Mouse (Mus musculus): ENCODE measurements at regions not wholly inside any gene's neighbourhood (a gene's known extent, or its start where the extent isn't known, plus 50 kb on each side); places are given as distances from the start of the nearest gene placed in this dataset.

DNA sequence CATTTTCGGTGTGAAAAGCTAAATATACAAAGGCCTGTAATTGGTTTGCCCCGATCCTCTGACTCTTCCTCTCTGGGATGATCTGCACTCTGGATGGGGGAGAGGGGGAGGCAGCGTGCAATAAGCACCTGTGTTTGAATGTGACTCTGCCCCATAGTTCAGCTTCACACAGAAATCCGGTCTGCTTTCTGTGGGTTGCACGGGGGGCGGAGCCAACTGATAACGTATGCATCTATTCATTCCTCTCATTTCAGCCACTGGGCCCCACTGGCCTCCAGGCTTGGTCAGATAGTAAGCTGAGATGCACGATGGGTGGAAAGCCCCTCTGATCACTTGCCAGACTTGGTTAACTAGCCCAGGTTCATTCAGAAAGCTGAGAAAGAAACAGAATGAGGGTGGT, 250.8 kb downstream of the Bcl11b start:
- ATAC-seq (ENCODE audit: low read depth), result no peak

DNA sequence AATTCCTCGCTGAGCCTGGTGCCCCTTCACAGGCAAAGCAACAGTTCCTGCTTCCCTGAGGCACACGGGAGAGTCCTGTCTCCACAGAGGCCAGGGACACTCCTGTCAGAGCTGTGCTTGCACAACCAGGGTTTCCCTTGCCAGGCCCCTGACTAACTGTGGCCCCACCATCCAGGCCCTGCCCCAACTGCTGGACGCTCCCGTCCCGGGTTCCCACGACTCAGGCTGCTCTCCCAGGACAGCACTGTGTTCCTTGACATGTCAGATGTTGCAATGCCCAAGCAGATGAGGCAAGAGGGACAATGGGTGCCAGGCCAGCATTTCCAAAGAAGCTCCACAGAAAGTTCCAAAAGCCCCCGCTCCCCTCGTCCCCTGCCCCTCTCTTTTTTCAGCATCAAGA, 250.4 kb downstream of the Bcl11b start:
- no peak overlapping the region for H3K4me2 ChIP-seq
- no peak for ATAC-seq (ENCODE audit: low read depth)
- H3K9me3 ChIP-seq (replicated peaks), result no peaks in the 10 kb centered on the region
- H3K9ac ChIP-seq, result no peak overlapping the region
- no peak overlapping the region for H3K27ac ChIP-seq
- no peaks in the 10 kb centered on the region for H3K36me3 ChIP-seq
- no peaks in the 10 kb centered on the region for H3K4me1 ChIP-seq (replicated peaks)
- no peaks in the 10 kb centered on the region for H3K27me3 ChIP-seq
- H3K4me3 ChIP-seq (replicated peaks), result no peak overlapping the region
- no peak for DNase-seq
- WGBS (ENCODE audit: insufficient replicate concordance), result 52% methylated on average over 8 of the region's 8 CpGs

More for the DNA sequence above, 250.8 kb downstream of the Bcl11b start:
- H3K4me3 ChIP-seq (replicated peaks), result no peak overlapping the region
- no peaks in the 10 kb centered on the region for H3K4me1 ChIP-seq (replicated peaks)
- no peaks in the 10 kb centered on the region for H3K36me3 ChIP-seq
- no peak overlapping the region for H3K4me2 ChIP-seq
- WGBS (ENCODE audit: insufficient replicate concordance), result 36% methylated on average over 8 of the region's 8 CpGs
- no peak overlapping the region for H3K9ac ChIP-seq
- no peak overlapping the region for H3K27ac ChIP-seq
- H3K27me3 ChIP-seq, result no peaks in the 10 kb centered on the region
- no peaks in the 10 kb centered on the region for H3K9me3 ChIP-seq (replicated peaks)
- no peak for DNase-seq

DNA sequence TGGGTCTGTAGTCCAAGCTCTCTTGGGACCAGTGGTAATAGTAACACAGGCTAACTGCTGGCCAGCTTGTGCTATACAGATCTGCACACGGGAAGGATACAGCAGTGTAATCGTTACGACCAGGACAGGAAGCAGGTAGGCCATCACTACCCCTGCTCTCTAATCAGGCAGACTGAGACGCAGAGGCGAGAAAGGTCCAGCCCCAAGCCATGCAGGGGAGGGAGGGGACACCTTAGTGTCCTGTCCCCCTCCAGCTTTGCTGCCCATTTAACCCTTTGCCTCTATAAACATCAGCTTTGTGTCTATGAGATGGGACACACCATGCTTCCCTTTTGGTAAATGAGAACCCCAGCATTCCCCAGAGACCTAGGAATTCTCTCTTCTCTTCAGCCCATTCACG, 249.9 kb downstream of the Bcl11b start:
- no peak overlapping the region for H3K4me3 ChIP-seq (replicated peaks)
- 41% methylated on average over 6 of the region's 6 CpGs for WGBS (ENCODE audit: insufficient replicate concordance)
- H3K9ac ChIP-seq, result no peak overlapping the region
- no peak for DNase-seq
- no peaks in the 10 kb centered on the region for H3K27me3 ChIP-seq
- no peak for ATAC-seq (ENCODE audit: low read depth)
- H3K36me3 ChIP-seq, result no peaks in the 10 kb centered on the region
- no peak overlapping the region for H3K27ac ChIP-seq
- no peaks in the 10 kb centered on the region for H3K9me3 ChIP-seq (replicated peaks)
- no peak overlapping the region for H3K4me2 ChIP-seq
- H3K4me1 ChIP-seq (replicated peaks), result no peaks in the 10 kb centered on the region

DNA sequence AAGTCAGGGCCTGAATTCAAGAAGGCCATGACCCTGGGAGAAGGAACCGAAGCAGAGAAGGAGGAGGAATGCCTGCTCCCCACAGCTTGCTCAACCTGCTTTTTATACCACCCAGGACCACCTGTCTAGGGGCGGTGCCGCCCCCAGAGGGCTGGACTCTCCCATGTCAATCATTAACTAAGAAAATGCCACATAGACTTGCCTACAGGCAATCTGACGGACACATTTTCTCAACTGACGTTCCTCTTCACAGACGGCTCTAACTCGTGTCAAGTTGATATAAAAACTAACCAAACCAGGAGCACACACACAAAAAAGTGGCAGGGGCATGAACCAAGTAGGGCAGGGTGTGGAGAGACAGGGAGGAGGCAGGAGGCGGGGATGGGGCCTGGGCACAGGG, 248.5 kb downstream of the Bcl11b start:
- DNase-seq (no peak), ATAC-seq (ENCODE audit: low read depth) (no peak)
- Histone ChIP-seq H3K4me2 (no peak overlapping the region), H3K36me3 (no peaks in the 10 kb centered on the region), H3K4me1 (replicated peaks) (no peaks in the 10 kb centered on the region), H3K9ac (no peak overlapping the region), H3K9me3 (replicated peaks) (no peaks in the 10 kb centered on the region), H3K4me3 (replicated peaks) (no peak overlapping the region), H3K27ac (no peak overlapping the region), H3K27me3 (no peaks in the 10 kb centered on the region)
- 56% methylated on average over 8 of the region's 8 CpGs for WGBS (ENCODE audit: insufficient replicate concordance)

DNA sequence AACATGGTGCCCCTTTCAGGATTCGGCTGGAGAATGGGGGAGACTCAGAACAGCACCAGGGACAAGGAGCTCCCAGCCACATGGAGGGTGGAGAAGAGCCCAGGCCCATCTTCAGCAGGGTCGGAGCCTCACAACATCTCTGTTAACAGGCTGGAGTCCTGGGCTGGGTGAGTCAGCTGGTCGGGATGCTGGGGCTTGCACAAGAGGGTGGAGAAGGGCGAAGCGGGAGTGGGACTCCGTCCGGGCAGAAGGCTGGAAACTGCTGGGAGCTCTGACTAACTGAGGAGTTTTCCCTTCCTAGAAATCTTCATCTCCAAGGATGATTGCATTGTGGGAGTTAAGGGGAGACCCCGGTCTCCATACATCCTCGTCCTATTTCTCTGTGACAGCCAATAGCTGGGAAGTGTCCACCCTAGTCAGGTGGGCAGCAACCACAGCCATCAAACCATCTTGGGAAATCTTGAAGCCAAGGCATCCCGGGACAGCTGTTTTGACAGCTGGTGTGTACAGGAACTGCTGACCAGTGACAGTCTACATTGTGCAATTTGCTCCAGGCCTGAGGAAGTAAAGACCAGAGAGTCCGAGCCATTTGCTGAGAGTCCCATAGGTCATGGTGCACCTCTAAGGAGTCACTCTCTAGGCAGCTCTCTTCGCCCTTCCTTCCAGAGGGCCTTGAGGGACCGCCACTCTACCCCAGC, 247.4 kb downstream of the Bcl11b start:
- no peak for DNase-seq
- no peak overlapping the region for H3K9ac ChIP-seq
- ATAC-seq (ENCODE audit: low read depth), result no peak
- H3K27me3 ChIP-seq, result no peaks in the 10 kb centered on the region
- H3K27ac ChIP-seq, result no peak overlapping the region
- H3K9me3 ChIP-seq (replicated peaks), result no peaks in the 10 kb centered on the region; the same call in 1 of the 2 replicates
- no peak overlapping the region for H3K4me3 ChIP-seq (replicated peaks)
- H3K36me3 ChIP-seq, result no peaks in the 10 kb centered on the region
- H3K4me2 ChIP-seq, result no peak overlapping the region
- H3K4me1 ChIP-seq (replicated peaks), result no peaks in the 10 kb centered on the region
- 59% methylated on average over 13 of the region's 13 CpGs for WGBS (ENCODE audit: insufficient replicate concordance)

DNA sequence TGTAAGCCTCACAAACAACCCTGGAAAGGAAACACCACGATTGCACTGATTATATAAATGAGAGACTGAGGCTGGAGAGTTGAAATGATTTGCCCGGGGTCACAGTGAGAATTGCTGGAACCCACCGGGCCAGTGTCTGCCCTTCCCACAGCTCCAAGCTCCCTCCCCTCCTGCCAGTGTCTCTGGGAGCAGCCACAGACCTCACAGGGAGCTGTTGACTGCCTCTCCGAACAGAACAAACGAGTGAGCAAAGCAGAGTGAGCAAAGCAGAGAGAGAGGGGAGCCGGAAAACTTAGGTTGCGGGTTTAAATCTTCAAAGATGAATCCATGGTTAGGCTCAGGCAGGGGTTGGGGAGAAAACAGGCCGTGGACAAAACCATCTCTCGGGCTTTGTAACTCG, 246.2 kb downstream of the Bcl11b start:
- Histone ChIP-seq H3K4me3 (replicated peaks) (no peak overlapping the region), H3K4me2 (no peak overlapping the region), H3K9me3 (replicated peaks) (no peaks in the 10 kb centered on the region; the same call in 1 of the 2 replicates), H3K36me3 (no peaks in the 10 kb centered on the region), H3K9ac (no peak overlapping the region), H3K4me1 (replicated peaks) (no peaks in the 10 kb centered on the region), H3K27ac (no peak overlapping the region), H3K27me3 (no peaks in the 10 kb centered on the region)
- ATAC-seq (ENCODE audit: low read depth), result no peak
- no peak for DNase-seq
- 34% methylated on average over 10 of the region's 10 CpGs for WGBS (ENCODE audit: insufficient replicate concordance)

DNA sequence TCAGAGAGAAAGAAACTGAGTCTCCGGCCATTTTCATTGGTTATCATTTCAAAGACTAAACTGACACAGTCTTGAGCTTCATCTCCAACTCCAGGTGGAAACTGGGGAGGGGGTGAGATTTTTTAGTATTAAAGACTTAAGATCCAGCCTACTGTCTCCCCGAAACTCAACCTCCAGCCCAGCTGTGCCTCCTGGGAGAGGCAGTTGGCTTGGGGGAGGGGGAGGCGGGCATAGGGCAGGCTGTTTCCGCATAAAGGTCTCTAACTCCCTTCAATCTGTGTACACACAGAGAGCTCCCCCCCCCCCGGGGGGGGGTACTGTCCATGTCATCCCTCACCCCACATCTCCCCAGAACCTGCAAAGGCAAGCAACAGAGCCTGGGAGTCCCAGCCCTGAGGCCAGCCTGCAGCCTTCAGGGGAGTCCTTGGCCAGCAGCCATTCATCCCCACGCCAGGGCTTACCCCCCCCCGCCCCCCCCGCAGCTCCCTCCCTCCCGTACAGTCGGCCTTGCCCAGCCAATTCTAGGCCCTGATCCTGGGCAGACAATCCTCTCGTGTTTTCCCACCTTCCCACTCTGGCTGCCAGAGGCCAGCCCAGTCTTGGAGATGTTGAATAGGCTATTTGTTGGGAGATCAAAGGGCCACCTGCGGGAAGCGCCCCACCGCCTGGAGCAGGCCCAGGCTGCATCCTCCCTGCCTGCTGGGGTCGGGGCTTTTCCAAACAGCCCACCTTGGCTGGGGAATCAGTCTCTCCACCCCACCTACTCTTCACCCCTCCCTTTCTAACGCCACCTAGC, 245.2 kb downstream of the Bcl11b start:
- Histone ChIP-seq H3K27me3 (no peaks in the 10 kb centered on the region), H3K4me3 (replicated peaks) (no peak overlapping the region), H3K9ac (no peak overlapping the region), H3K4me2 (no peak overlapping the region), H3K4me1 (replicated peaks) (no peaks in the 10 kb centered on the region), H3K9me3 (replicated peaks) (no peaks in the 10 kb centered on the region; the same call in 1 of the 2 replicates), H3K36me3 (no peaks in the 10 kb centered on the region), H3K27ac (no peak overlapping the region)
- 23% methylated on average over 14 of the region's 16 CpGs for WGBS (ENCODE audit: insufficient replicate concordance)
- ATAC-seq (ENCODE audit: low read depth) (no peak), DNase-seq (no peak)

DNA sequence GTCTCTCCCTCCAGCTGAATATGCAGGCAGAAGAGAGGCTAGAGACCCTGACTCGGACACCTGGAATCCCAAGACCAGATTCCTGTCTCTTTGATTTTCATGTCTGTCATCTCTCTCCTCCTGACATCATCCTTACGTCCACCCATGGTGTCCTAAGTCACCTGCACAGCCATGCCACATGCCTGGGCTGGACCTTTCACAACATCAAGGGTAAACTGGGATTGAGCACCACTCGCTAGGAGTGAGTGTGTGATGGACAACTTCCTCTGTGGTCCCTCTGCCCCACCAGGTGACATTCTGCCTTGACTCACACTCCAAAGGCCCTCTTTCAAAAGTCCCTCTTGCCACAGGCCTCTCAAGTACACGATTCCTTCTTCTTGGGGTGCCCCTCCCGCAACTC, 244.1 kb downstream of the Bcl11b start:
- no peak overlapping the region for H3K9ac ChIP-seq
- 48% methylated on average over 5 of the region's 5 CpGs for WGBS (ENCODE audit: insufficient replicate concordance)
- no peak overlapping the region for H3K4me2 ChIP-seq
- no peak overlapping the region for H3K27ac ChIP-seq
- no peaks in the 10 kb centered on the region for H3K27me3 ChIP-seq
- ATAC-seq (ENCODE audit: low read depth) (no peak), DNase-seq (no peak)
- H3K9me3 ChIP-seq (replicated peaks), result no peaks in the 10 kb centered on the region; the same call in 1 of the 2 replicates
- H3K4me3 ChIP-seq (replicated peaks), result no peak overlapping the region
- H3K4me1 ChIP-seq (replicated peaks), result no peaks in the 10 kb centered on the region
- no peaks in the 10 kb centered on the region for H3K36me3 ChIP-seq

DNA sequence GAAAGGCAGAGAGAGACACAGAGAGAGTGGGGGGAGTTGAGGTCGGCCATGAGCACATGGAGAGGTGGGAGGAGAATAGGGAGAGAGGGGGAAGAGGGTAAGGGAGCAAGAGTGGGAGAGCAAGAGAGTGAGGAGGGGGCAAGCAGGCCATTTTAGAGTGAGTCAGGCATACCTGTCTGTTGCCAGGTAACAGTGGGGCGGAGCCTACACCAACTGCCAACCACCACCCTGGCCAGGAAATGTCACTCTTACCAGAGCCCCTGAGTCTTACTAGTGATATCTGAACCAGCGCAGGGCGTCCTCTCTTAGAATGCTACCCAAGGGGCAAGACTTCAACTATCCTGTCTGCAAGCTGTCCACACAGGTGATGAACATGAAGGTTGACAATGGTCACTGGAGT, 243.5 kb downstream of the Bcl11b start:
- no peak for ATAC-seq (ENCODE audit: low read depth)
- Histone ChIP-seq H3K27me3 (no peaks in the 10 kb centered on the region), H3K4me3 (replicated peaks) (no peak overlapping the region), H3K9me3 (replicated peaks) (no peaks in the 10 kb centered on the region; the same call in 1 of the 2 replicates), H3K4me1 (replicated peaks) (no peaks in the 10 kb centered on the region), H3K27ac (no peak overlapping the region), H3K4me2 (no peak overlapping the region), H3K9ac (no peak overlapping the region), H3K36me3 (no peaks in the 10 kb centered on the region)
- WGBS (ENCODE audit: insufficient replicate concordance), result 59% methylated on average over 4 of the region's 4 CpGs
- no peak for DNase-seq

DNA sequence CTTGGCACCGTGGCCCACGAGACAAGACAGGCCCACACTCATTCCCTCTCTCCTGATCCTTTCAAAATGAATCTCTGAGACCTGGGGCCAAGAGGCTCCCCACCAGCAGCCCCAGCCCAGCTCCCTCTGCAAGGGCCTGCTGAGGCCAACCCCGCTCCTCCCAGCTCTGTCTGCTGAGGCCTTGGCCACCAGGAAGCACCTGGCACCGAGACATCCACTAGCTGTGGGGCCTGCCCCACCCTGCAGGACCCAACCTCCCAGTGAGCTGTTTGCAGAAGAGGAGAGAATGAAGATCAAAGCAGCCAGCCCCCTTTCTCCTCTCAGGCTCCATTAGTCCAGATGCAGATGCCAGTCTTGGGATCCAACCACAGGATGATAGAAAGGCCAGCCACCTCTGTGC, 241.3 kb downstream of the Bcl11b start:
- DNase-seq (no peak), ATAC-seq (ENCODE audit: low read depth) (no peak)
- 40% methylated on average over 4 of the region's 4 CpGs for WGBS (ENCODE audit: insufficient replicate concordance)
- Histone ChIP-seq H3K4me2 (no peak overlapping the region), H3K4me1 (replicated peaks) (no peaks in the 10 kb centered on the region), H3K9ac (no peak overlapping the region), H3K36me3 (no peaks in the 10 kb centered on the region), H3K27ac (no peak overlapping the region), H3K9me3 (replicated peaks) (no peaks in the 10 kb centered on the region; the same call in 1 of the 2 replicates), H3K4me3 (replicated peaks) (no peak overlapping the region), H3K27me3 (no peaks in the 10 kb centered on the region)

DNA sequence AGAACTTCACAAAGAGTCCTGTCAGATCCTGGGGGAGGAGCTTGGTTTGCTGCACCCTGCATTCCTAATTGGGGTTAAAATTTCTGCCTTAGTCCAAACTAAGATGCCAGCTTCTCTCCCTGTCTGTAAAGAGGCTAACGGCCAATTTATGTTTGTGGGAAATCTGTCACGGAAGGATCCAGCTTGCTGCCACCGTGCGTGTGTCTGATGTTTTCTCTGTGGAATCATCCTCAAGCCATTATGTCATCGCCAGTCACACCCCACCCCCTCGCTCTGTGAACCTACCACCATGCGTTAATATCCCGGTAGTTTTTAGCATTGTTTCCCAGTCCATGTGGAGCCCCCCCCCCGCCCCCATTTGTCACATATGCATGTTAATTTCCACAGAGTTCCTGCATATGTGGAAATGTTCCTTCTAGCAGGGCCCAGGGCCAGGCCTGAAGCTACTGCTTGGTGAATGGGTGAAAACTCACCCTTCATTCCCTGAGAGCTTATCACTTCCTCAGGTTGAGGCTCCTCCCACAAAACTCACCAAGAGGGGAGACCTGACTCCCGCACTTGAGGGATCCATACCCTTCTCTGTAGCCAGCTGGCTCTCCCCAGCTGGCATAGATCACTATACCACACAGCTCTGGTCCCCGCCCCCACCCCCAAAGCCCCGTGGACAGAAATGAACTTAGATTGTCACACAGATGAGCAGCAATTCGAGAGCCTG, 233.4 kb downstream of the Bcl11b start:
- Histone ChIP-seq H3K9ac (no peak overlapping the region), H3K27me3 (no peaks in the 10 kb centered on the region), H3K9me3 (replicated peaks) (no peaks in the 10 kb centered on the region), H3K27ac (no peak overlapping the region), H3K4me1 (replicated peaks) (no peaks in the 10 kb centered on the region), H3K4me3 (replicated peaks) (no peak overlapping the region), H3K36me3 (no peaks in the 10 kb centered on the region), H3K4me2 (no peak overlapping the region)
- ATAC-seq (ENCODE audit: low read depth) (no peak), DNase-seq (no peak)
- WGBS (ENCODE audit: insufficient replicate concordance), result 44% methylated on average over 13 of the region's 13 CpGs

All from liver, embryonic 13.5 days (tissue).